Mouse (Mus musculus) hindbrain, postnatal 0 days (tissue): ENCODE measurements around the gene Adh6b. TPM values are rescaled to one million over a fixed set of nuclear protein-coding genes. Genes with fewer than 3 reads are reported as not detected.
"Not testable (repeated sequence)": the region's sequence is repeated elsewhere in the genome, so short reads cannot be mapped to it uniquely, and the experiment has no call there.

Source experiments
- ATAC-seq: fragments of 200-750 bp; cut with Nextera tagmentation; 2 replicates; pipeline ENCODE4 v1.8.0; 2017; ENCODE audit warnings: mild to moderate bottlenecking, moderate TSS enrichment, moderate library complexity
- DNase-seq: peaks from one replicate; pipeline ENCODE4 v3.0.0-alpha.2; 2015; ENCODE audit warnings: low spot score
- H3K27ac ChIP-seq: fragments of 300-500 bp; sonication (generic); 2 replicates; pipeline ENCODE4 v1.5.1; 2014; ENCODE audit warnings: mild to moderate bottlenecking
- H3K27me3 ChIP-seq: fragments of 300-500 bp; sonication (generic); 2 replicates; pipeline ENCODE4 v1.6.1; 2014; ENCODE audit warnings: low read length, mixed read lengths; ENCODE audit not compliant: insufficient read depth
- H3K36me3 ChIP-seq: fragments of 300-500 bp; sonication (generic); 2 replicates; pipeline ENCODE4 v1.6.1; 2014; ENCODE audit warnings: low read length, mixed read lengths; ENCODE audit not compliant: insufficient read depth
- H3K4me1 ChIP-seq: fragments of 300-500 bp; sonication (generic); 2 replicates; pipeline ENCODE4 v1.6.1; 2014; ENCODE audit warnings: antibody characterized with exemption, low read length, mixed read lengths; ENCODE audit not compliant: insufficient read depth
- H3K4me2 ChIP-seq: fragments of 300-500 bp; sonication (generic); 2 replicates; pipeline ENCODE4 v1.6.1; 2014; ENCODE audit warnings: low read depth, mild to moderate bottlenecking, low read length, moderate library complexity, mixed read lengths
- H3K4me3 ChIP-seq: fragments of 300-500 bp; sonication (generic); 2 replicates; pipeline ENCODE4 v1.5.1; 2014; ENCODE audit warnings: low read length
- H3K9ac ChIP-seq: fragments of 300-500 bp; sonication (generic); replicated peaks from 2 replicates; pipeline ENCODE4 v1.6.1; 2014; ENCODE audit warnings: mild to moderate bottlenecking, low read length, moderate library complexity, mixed read lengths
- H3K9me3 ChIP-seq: fragments of 300-500 bp; sonication (generic); 2 replicates; pipeline ENCODE4 v1.6.1; 2016; ENCODE audit warnings: low read length, mixed read lengths
- CTCF ChIP-seq: IDR thresholded peaks from 2 replicates; pipeline ENCODE4 v1.5.1; 2016; ENCODE audit warnings: antibody characterized with exemption, control low read depth, low read depth
- WGBS: fragments of 180-500 bp; shearing (Covaris S2); extraction: QIAGEN DNeasy Blood & Tissue Kit; methylation state at CpG from one replicate; pipeline ENCODE4 v1.1.7; 2014; 5-methylcytosine and 5-hydroxymethylcytosine counted together
- polyA plus RNA-seq: library from polyadenylated mRNA; unstranded; fragments of >200 nt; fragmentation: Nextera tagmentation; extraction: Ambion mirVana; gene quantifications from 2 replicates; pipeline ENCODE4 v1.2.1, GENCODE M21; 2015
- total RNA-seq: library from RNA; depleted of rRNA; stranded (reverse); fragments of >200 nt; gene quantifications from 2 replicates; pipeline ENCODE4 v1.2.3, GENCODE M21; 2014

Adh6b gene
- total and polyA plus RNA-seq, 2 experiments from 2014 or later: 0.16 to 0.19 TPM

DNA sequence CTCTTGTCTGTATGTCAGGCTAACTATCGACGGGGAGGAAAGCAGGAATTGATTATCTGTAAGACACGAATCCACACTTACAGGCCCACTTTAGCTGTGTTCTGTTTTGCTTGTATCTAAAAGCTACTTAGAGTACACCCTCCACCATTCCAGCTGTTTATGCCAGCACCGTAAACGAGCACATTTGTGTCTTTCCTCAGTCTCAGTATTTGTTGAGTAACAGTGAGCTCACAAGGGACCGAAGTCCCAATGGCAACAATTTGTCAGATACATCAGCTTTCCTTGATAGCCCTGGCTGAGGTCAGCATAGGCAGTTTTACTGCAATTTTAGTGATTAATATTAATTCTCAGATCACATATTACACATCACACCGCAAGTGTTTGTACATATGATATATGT lies 17.3 kb downstream of the Adh6b start:
- no peak for TF ChIP-seq CTCF
- H3K4me1 ChIP-seq: no peaks in the 10 kb centered on the region
- no peak for DNase-seq
- 89% methylated on average over 7 of the region's 7 CpGs for WGBS
- no peak overlapping the region for H3K27ac ChIP-seq
- no peak overlapping the region for H3K4me3 ChIP-seq
- H3K9me3 ChIP-seq: no peaks in the 10 kb centered on the region
- ATAC-seq: no peak
- no peak overlapping the region for H3K9ac ChIP-seq
- no peaks in the 10 kb centered on the region for H3K36me3 ChIP-seq
- no peaks in the 10 kb centered on the region for H3K27me3 ChIP-seq
- no peak overlapping the region for H3K4me2 ChIP-seq

DNA sequence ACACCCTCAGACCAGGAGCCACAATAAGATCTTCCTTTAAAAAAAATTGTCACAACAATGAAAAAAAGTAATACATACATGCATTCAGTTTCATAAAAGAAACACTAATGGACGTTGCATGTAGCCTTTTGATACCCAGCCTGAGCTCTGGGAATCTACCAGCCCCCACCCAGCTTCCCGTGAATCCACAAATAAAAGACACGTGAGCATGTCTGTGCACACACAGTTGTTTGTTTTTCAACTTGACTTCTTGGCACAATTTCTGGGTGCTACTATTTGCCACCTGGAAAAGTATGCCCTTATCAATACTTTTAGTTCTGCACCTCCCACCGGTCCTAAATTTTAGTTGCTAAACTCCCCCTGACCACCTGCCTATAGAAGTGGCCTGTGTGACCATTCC lies 19.1 kb downstream of the Adh6b start:
- no peaks in the 10 kb centered on the region for H3K36me3 ChIP-seq
- H3K27me3 ChIP-seq: no peaks in the 10 kb centered on the region
- H3K4me3 ChIP-seq: no peak overlapping the region
- no peaks in the 10 kb centered on the region for H3K9me3 ChIP-seq
- H3K27ac ChIP-seq: no peak overlapping the region
- WGBS: 81% methylated on average over 4 of the region's 4 CpGs
- H3K9ac ChIP-seq: no peak overlapping the region
- no peak for TF ChIP-seq CTCF
- ATAC-seq (no peak), DNase-seq (no peak)
- H3K4me2 ChIP-seq: no peak overlapping the region
- no peaks in the 10 kb centered on the region for H3K4me1 ChIP-seq

DNA sequence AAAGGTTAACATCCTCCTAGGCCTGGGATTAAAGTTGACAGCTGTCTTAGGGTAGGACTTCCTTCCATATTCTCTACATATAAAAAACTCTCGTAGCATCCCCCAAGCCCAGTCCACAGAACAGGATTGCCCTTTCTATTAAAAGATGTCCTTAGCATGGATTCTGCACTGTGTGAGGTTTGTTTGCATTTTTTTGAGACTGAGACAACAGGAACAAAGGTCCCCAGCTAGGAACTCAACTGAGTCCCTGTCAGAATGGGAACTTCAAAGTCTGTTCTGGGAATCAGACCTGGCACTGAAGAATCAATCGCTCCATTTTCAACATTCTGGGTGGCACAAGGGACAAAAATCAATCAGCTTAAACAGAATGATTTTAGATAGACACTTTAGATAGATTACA lies 21.3 kb downstream of the Adh6b start:
- Histone ChIP-seq H3K36me3 (no peaks in the 10 kb centered on the region), H3K9ac (no peak overlapping the region), H3K4me1 (no peaks in the 10 kb centered on the region), H3K4me3 (no peak overlapping the region), H3K4me2 (no peak overlapping the region), H3K9me3 (no peaks in the 10 kb centered on the region), H3K27ac (no peak overlapping the region), H3K27me3 (no peaks in the 10 kb centered on the region)
- ATAC-seq: no peak
- 75% methylated on average over 2 of the region's 2 CpGs for WGBS
- no peak for DNase-seq
- no peak for TF ChIP-seq CTCF

DNA sequence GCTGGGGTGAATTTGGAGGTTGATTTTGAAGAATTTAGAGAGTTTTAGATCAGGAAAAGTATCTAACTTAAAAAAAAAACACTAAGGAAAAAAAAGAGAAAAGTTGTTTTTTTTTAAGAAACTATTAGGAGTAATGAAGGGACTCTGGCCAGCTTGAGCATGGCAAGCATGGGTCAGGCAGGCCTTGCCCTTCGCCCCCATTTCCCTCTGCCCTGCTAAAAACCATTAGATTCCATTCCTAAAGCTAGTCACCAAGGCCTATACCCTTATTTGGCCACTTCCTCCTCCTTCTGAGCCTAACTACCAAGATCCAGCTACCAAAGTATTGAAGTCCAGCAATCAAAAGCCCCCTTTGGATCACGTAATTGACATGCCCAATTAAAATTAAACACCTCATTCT lies 24.6 kb downstream of the Adh6b start:
- DNase-seq: no peak
- no peak overlapping the region for H3K9ac ChIP-seq
- no peaks in the 10 kb centered on the region for H3K9me3 ChIP-seq
- H3K36me3 ChIP-seq: no peaks in the 10 kb centered on the region
- H3K4me3 ChIP-seq: no peak overlapping the region
- TF ChIP-seq CTCF: no peak
- H3K4me2 ChIP-seq: no peak overlapping the region
- WGBS: 88% methylated on average over 2 of the region's 2 CpGs
- no peaks in the 10 kb centered on the region for H3K4me1 ChIP-seq
- H3K27ac ChIP-seq: no peak overlapping the region
- no peaks in the 10 kb centered on the region for H3K27me3 ChIP-seq
- no peak for ATAC-seq

GRCm38 (mm10) chr3:138369546-138369945 lies 28.0 kb downstream of the Adh6b start:
- no peak overlapping the region for H3K4me2 ChIP-seq
- no peaks in the 10 kb centered on the region for H3K4me1 ChIP-seq
- 88% methylated on average over 1 of the region's 1 CpGs for WGBS
- TF ChIP-seq CTCF: no peak
- no peak for DNase-seq
- H3K27me3 ChIP-seq: no peaks in the 10 kb centered on the region
- no peaks in the 10 kb centered on the region for H3K36me3 ChIP-seq
- H3K27ac ChIP-seq: no peak overlapping the region
- no peak overlapping the region for H3K4me3 ChIP-seq
- H3K9me3 ChIP-seq: no peaks in the 10 kb centered on the region
- no peak overlapping the region for H3K9ac ChIP-seq
- no peak for ATAC-seq

GRCm38 (mm10) chr3:138370289-138370688 lies 28.7 kb downstream of the Adh6b start:
- H3K4me3 ChIP-seq, H3K27ac ChIP-seq, H3K9ac ChIP-seq, H3K4me1 ChIP-seq, H3K36me3 ChIP-seq, ATAC-seq, H3K27me3 ChIP-seq, DNase-seq, H3K9me3 ChIP-seq, H3K4me2 ChIP-seq: not testable (repeated sequence)
- WGBS: 81% methylated on average over 4 of the region's 4 CpGs

DNA sequence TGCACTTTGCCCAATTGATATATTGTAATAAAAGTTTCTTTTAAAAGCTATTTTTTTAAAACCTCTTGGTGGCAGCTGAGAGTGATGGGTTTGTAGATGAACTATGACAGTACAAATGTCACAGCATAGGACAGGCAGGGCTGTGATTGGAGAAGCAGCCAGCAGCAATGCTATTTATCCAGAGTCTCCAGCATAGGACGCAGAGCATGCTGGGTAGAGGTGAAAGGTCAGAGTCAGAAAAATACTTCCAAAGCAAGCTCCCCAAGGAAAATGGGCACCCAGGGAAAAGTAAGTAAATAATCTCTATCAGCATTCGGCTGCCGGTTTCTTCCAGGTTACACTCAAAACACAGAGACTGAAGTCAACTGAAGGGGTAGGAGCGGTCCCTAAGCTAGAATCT lies 32.3 kb downstream of the Adh6b start:
- no peak overlapping the region for H3K4me2 ChIP-seq
- H3K27me3 ChIP-seq: no peaks in the 10 kb centered on the region
- H3K9me3 ChIP-seq: no peaks in the 10 kb centered on the region
- TF ChIP-seq CTCF: no peak
- no peak for DNase-seq
- no peak overlapping the region for H3K27ac ChIP-seq
- no peak overlapping the region for H3K4me3 ChIP-seq
- H3K4me1 ChIP-seq: no peaks in the 10 kb centered on the region
- no peak for ATAC-seq
- H3K9ac ChIP-seq: no peak overlapping the region
- H3K36me3 ChIP-seq: no peaks in the 10 kb centered on the region
- 81% methylated on average over 4 of the region's 4 CpGs for WGBS
